Mouse (Mus musculus): ENCODE measurements around the gene Meaf6. TPM values are rescaled to one million over a fixed set of nuclear protein-coding genes. Genes with fewer than 3 reads are reported as not detected.

Gene Meaf6
- polyA plus RNA-seq (2017; shearing (Covaris generic)): 46.2 TPM

DNA sequence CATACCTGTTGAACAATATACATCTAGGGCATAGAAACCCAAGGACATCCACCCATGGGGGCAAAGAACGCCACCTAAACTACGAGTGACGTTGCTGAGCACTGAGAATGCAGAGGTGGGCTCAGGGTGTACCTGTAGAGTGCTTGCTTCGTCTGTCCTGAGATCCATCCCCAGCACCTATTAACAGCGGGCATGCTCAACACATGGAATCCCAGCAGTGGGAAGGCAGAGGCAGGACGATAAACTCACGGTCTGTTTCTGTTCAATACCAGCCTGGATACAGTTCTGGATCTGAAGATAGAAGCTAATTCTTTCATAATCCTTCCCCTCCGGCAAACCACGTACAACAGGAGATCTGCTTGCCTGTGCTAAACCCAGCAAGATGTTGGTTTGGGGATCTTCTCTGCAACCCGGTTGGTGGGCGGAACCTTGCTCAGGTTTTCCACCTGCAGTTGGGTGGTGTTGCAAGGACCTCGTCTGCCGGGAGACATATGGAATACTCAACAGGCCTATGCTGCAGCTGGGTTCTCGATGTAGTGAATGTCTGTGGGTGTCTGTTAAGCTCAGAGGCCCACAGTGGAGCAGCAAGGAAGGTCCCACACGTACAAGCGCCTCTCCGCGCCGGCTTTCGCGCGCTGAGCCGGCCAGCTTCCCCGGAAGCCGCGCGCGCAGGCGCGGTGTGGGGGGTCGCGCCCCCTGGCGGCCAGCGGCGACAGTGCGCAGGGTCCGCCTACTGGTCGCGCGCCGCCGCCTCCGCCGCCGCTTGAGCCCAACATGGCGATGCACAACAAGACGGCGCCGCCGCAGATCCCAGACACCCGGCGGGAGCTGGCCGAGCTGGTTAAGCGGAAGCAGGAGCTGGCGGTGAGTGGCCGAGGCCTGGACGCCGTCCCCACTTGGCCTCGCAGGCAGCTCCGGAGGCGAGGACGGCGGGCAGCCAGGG, at the start of gene Meaf6:
TSS of gene Meaf6 (plus strand) at position 732 of the 943 bp plus-strand sequence.

DNA sequence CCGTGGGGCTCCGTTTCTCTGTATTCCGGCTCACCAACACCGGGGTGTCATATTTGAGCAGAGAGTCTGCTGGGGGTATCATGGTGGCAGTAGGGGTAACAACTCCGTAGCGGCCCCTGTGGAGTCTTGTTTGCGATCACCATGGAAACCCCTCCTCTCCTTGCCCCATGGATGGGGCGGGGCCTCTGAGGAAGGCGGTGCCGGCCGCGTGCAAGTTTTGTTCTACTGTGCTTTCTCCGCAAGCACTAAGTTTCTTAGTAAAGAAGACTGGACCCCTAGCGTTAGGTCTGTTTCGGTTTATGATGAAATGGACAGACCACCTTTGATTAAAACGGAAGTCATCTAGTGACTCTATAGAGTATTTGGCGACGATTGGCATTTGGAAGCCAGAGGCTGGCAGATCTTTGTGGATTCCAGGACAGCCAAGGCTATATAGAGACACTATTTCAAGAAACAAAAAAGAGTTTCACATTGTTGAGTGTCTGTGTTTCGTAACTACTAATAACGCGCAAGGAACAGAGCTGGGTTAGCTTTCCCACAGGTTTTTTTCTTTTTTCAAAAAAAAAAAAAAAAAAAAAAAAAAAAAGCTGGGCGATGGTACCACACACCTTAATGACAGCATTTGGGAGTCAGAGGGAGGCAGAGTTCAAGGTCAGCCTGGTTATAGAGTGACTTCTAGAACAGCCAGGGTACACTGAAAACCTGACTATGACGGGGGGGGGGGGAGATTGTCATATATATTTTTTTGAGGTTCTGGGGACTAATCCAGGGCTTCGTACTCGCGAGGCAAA, 19.2 kb upstream of the Meaf6 start, which contains the start of gene Dnali1:
TSS of gene Dnali1 (minus strand) at position 187 of the 791 bp plus-strand sequence.

DNA sequence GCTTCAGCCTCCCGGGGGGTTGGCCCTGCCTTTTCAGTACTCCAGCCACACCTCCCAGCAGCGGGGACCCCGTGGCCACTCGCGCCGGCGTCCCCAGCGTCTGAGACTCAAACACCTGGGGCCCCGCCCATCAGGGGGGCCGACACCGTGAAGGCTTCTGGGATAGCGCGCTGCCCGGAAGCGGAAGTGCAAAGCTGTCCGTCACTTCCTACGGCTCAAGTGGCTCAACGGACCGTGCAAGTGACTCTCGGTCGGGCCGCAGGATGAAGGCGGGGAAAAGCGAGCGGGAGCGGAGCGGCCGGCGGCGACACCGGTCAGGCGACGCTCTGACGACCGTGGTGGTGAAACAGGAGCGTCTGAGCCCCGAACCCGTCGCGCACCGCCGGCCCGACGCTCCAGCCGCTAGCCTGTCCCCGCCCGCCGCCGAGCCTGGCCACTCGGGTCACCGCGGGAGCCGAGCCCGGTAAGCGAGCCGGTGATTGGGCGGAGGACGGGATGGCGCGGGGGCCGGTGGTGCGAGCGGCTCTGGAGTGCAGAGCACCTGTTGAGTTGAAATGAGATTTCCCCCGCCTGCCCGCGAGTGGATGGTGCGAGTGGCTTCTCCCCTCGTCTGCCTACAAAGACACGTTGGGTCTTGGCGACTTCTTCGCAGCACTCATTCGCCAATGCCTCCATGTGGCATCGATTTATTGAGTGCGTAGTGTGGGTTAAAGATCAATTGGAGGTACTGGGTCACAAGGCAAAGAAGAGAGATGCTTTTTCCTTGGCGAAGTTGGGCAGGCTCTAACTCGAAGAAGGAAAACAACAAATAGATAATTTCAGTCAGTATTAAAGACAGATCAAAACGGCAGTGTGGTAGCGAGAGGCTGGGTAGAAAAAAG, 18.2 kb upstream of the Meaf6 start, which contains the start of gene Snip1:
TSS of gene Snip1 (plus strand) at position 183 of the 881 bp plus-strand sequence.

DNA sequence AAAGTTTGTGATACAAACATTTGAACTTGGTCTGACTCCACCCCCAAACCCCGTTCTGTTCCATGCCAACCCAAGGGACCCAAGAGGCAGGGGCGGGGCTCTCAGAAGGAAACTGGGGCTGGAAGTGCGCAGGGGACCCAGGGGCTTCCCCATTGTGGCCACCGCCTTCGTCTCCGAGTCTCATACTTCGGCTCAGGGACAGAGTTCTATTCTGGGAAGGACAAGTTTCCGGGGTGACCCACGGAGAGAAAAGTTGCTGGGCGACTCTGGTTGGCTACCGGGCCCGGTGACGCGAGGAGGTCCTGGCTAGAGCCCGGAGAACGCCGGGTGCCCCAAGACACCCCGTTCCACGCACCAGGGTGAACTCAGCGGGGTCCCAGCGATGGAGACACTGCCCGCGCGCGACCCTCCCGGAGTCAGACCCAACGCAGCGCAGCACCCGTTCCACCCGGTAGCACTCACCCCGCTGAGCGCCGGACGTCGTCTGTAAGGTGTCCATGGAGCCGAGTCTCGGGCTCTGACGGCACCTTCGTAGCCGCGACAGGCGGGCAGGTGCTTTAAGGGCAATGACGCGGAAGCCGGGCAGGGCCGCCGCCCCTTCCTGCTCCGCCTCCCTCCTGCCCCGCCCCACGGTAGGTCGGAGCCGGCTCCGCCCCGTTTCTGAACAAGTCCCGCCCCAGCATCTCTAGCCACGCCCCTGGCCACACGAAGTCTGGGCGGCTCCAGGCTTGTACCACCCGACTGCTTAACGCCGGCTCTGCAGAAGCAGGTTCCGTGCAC, 42.6 kb downstream of the Meaf6 start, which contains the start of gene Zc3h12a:
TSS of gene Zc3h12a (minus strand) at position 536 of the 780 bp plus-strand sequence.

Other genes starting within 250 kb of the Meaf6 start
- 182 TPM for gene Yrdc, start 234.5 kb upstream of the Meaf6 start, polyA plus RNA-seq (2017; shearing (Covaris generic))
- gene 1110065P20Rik, start 233.9 kb upstream of the Meaf6 start, polyA plus RNA-seq (2017; shearing (Covaris generic)): 20.4 TPM
- 2.6 TPM for gene Maneal, start 223.0 kb upstream of the Meaf6 start, polyA plus RNA-seq (2017; shearing (Covaris generic))
- gene Epha10, start 204.2 kb upstream of the Meaf6 start, polyA plus RNA-seq (2017; shearing (Covaris generic)): 0.55 TPM
- gene 9930104L06Rik, start 148.1 kb upstream of the Meaf6 start, polyA plus RNA-seq (2017; shearing (Covaris generic)): 8.6 TPM
- 2.3 TPM for gene Cdca8, start 145.8 kb upstream of the Meaf6 start, polyA plus RNA-seq (2017; shearing (Covaris generic))
- not detected for gene Rspo1, start 98.7 kb upstream of the Meaf6 start, polyA plus RNA-seq (2017; shearing (Covaris generic))
- 77.3 TPM for gene Gnl2, start 68.5 kb upstream of the Meaf6 start, polyA plus RNA-seq (2017; shearing (Covaris generic))
- gene Dnali1, start 19.4 kb upstream of the Meaf6 start, polyA plus RNA-seq (2017; shearing (Covaris generic)): 0.29 TPM
- 38.7 TPM for gene Snip1, start 18.5 kb upstream of the Meaf6 start, polyA plus RNA-seq (2017; shearing (Covaris generic))
- gene Zc3h12a, start 42.7 kb downstream of the Meaf6 start, polyA plus RNA-seq (2017; shearing (Covaris generic)): 222 TPM

All from effector memory CD4-positive, alpha-beta T cell, adult 7 months (primary cell).